Mouse (Mus musculus): ENCODE data around the gene Ntn3.
A peak's percentile ranks its signal among the peaks of the same experiment; 100 is the strongest.

- TF ChIP-seq CTCF (IDR thresholded peaks at IDR 0.05; ENCODE audit: borderline replicate concordance, insufficient read depth, low read length): no peak
- 0 out of 2 replicates have a peak, but pooled peaks have one; percentile 6 for TF ChIP-seq POLR2A (IDR thresholded peaks at IDR 0.05; ENCODE audit: low read depth, low read length)
Observed at GRCm38 (mm10) chr17:24203611-24204534, 5.5 kb downstream of the Ntn3 start.
